Mouse (Mus musculus) kidney, postnatal 25 days (tissue): ENCODE data around the gene Gm7534.
"Not testable (repeated sequence)": the region's sequence is repeated elsewhere in the genome, so short reads cannot be mapped to it uniquely, and the experiment has no call there.

Experiments used
- DNase-seq, 2 experiments: peaks; one replicate each; pipeline ENCODE4 v3.0.0; 2021; ENCODE audit warnings: mixed read lengths in 2 of 2

The Gm7534 gene

GRCm38 (mm10) chr4:134203340-134203896 is 614 bp upstream of the Gm7534 start:
- no peak for DNase-seq

GRCm38 (mm10) chr4:134199371-134199770 is 3.4 kb downstream of the Gm7534 start:
- DNase-seq, result no peak

DNA sequence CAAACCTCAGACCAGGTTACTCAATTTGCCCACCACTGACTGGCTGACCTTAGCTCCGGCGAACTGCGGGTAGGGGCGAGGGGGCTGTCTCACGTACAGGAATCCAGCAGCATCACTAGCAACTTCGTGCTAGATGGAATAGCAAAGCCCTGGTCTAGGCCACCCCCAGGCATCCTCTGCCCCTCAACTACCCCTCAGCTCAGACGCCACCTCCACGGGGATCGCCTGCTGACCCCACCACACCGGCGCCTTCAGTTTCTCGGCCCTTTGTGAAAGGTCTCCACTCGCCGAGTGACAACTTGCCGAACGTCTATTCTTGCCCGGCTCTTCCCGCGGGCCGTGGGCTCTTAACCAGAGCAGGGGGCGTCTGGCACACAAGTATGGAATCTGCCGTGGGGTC is 16.5 kb downstream of the Gm7534 start:
- no peak for DNase-seq

- no peak for DNase-seq
Observed at GRCm38 (mm10) chr4:134185569-134185968, 17.2 kb downstream of the Gm7534 start.

DNA sequence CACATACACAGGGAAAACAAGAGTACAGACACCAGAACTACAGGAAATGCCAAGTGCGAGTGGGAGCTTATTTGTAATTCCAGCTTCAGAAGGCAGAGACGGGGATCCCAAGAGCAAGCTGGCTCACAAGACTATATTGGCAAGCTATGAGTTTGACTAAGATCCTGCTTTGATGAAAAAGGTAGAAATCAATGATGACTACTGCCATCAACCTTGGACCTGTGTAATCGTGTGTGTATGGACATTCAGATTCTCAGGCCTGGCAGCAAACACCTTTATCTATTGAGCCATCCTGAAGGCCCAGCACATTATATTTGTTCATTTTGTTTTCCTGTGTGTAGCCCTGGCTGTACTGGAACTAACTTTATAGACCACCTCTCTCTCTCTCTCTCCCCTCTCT is 19.1 kb downstream of the Gm7534 start:
- no peak for DNase-seq

DNA sequence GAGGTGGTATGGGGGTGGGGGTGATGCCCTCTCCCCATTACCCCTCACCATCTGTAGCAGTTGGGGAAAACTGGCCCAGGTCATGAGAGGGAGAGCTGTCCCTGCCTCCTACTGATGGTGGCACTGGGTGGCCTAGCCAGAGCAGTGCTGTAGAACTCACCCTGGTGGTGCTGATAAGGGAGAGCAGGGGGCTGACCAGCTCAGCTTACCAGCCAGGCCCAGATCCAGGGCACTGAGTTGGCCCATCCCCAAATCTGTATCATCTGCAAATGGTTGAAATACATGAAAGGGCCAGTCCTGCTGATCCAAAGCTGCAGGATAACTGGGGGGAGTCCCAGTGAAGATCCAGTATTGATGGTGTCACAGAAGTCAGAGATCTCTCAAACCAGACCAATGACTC is 21.0 kb downstream of the Gm7534 start:
- DNase-seq, result no peak

- no peak for DNase-seq
Observed at GRCm38 (mm10) chr4:134181112-134181511, 21.7 kb downstream of the Gm7534 start.

DNA sequence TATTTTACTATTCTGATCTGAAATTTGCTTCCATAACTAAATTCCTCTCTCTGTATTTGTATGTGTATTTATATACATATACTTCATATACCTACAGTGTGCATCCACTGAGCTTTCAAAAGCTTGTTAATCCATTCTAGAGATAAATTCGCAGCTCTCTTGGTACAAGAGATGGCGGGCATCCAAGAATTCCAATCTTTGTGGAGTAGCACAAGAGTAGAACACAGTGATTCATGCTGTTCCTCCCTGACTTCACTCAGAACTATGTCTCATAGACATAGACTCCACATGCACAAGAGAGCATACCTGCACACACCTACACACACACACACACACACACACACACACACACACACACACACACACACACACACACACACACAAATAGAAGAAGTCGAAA is 30.4 kb downstream of the Gm7534 start:
- DNase-seq, result no peak

DNA sequence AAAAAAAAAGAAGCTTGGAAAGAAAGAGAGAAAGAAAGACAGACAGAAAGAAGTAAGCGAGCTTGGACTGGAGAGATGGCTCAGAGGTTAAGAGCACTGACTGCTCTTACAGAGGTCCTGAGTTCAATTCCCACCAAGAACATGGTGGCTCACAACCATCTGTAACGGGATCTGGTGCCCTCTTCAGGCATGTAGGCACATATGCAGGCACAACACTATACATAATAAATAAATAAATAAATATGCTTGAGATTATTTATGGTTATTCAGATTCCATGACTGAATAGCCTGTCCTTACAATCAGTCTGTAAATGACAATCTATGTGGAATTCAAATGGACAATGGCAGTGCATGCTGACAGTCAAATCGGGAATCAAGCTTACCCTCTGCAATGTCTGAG is 35.9 kb downstream of the Gm7534 start:
- no peak for DNase-seq

DNA sequence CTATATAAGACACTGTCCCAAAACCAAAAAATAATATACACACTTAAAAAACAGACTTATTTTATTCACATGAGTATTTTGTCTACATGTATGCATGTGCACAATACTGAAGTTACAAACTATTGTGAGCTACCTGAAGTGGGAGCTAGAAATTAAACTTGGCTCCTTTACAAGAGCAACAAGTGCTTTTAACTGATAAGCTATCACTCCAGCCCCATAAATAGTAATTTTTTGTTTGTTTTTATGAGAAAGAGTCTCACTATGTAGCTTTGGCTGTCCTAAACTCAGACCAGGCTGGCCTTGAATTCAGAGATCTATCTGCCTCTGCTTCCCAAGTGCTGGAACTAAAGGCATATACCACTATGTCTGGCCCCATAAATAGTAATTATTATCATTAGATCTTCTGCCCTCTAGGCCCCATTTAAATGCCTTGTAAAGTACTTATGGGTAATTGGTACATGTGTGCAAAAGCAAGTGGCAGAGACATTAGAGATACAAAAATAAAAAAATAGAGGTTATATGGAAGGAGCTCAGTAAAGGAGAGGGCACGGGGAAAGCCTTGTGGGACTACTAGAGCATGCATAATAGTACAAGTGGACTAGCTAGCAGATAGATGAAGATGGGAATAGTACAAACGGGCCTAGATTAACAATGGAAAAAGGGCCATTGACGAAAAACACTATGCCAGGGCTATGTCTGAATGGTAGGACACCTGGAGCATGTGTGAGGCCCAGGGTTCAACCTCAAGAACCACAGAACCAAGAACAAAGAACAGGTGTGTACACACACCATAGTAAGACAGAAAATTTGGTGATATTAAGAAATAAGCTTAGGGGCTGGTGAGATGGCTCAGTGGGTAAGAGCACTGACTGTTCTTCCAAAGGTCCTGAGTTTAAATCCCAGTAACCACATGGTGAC is 37.0 kb downstream of the Gm7534 start:
- no peak for DNase-seq

GRCm38 (mm10) chr4:134165024-134165423 is 37.8 kb downstream of the Gm7534 start:
- DNase-seq, result no peak

DNA sequence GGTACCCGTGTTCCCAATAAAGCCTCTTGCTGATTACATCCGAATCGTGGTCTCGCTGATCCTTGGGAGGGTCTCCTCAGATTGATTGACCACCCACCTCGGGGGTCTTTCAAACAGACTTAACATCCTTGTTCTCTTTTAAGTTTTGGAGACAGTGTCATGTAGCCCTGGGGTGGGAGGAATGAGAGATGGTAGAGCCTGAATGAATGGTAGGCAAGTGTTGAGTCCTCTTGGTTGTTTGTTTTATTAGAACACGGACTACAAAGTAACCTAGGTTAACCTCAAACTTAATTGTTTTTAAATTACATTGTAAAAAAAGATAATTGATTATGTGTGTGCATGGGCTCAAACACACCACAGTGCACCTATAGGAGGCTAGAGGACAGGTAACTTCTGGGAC is 38.2 kb downstream of the Gm7534 start:
- DNase-seq, result no peak

DNA sequence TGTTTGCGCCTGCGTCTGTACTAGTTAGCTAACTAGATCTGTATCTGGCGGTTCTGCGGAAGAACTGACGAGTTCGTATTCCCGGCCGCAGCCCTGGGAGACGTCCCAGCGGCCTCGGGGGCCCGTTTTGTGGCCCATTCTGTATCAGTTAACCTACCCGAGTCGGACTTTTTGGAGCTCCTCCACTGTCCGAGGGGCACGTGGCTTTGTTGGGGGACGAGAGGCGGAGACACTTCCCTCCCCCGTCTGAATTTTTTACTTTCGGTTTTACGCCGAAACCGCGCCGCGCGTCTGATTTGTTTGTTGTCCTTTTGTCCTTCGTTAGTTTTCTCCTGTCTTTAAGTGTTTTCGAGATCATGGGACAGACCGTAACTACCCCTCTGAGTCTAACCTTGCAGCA is 42.7 kb downstream of the Gm7534 start:
- peak; percentile 46 to 73 for DNase-seq

DNA sequence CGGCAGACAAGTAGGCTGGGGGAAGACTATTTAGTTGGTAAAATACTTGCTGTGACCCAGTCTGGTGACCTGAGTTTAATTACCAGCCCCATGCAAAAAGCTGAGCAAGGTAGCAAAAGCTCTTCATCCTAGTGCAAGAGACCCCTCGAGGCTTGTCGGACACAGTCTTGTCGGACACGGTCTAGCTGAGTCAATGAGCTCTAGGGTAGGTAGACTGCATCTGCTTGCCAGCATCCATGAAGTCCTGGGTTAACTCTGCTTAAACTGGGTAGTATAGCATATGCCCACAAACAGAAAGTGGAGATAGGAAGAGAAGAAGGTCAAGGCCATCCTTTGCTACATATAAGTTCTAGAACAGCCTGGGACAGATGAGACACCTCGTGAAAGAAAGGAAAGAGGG is 44.0 kb downstream of the Gm7534 start:
- DNase-seq, result no peak

GRCm38 (mm10) chr4:134157558-134157957 is 45.2 kb downstream of the Gm7534 start:
- no peak for DNase-seq

- no peak for DNase-seq
Observed at GRCm38 (mm10) chr4:134156744-134157143, 46.1 kb downstream of the Gm7534 start.

DNA sequence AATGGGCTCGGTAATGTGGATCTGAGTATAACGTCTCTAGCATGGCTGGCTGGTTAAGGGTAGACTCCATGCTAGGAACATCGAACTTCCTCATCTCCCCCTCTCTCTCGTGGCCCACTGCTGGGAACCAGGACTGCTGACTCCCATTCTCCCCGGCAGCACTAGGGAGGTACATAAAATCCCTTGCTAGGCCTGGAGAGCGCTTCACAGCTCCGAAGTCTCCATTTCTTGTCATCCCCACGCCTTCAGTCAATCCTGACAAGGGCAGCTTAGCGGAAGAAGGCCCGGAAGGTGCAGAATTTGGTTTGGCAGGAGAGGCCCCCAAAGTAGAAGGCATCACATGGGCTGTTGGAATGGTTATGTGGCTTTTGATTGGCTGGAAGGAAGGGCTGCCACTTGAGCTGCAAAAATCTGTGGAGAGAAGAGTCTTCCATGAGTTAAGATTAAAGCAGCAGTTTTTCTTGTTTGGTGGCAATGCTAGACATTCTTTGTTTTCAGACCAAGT is 46.8 kb downstream of the Gm7534 start:
- DNase-seq, result no peak

DNA sequence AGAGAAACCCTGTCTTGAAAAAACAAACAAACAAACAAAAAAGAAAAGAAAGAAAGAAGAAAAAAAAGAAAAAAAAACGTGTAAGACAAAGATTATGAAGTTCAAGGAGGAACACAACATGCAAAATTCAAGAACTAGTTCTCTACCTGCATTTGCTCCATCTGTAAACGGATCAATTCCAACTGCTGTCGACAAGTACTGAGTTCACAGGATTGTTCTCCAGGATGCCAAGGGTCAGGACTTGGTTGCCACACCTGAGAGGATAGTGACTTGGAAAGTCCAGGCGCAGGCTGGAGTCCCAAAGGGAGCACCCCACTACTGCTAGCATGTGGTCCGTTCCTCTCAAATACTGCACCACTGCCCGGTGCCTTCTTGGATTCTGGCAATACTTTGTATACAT is 47.3 kb downstream of the Gm7534 start:
- DNase-seq, result no peak

DNA sequence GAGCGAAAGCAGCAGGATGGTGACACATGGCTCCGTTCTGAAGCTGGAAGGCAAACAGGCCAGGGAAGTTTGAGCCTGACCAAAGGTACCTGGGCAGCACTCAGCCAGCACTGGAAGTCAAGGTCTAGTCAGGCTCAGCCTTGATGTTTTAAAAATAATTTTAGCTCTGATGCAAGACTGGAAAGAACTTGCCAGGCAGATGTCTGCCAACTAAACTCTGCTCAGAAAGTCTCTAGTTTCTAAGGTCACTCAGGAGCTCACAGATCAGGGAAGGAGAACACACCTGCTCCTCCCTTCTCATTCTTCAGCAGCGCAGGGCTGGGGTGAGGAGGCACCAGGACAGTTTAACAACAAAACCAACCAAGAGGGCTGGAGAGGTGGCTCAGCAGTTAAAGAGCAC is 48.5 kb downstream of the Gm7534 start:
- DNase-seq, result peak; percentile 36 to 78

GRCm38 (mm10) chr4:134153656-134154055 is 49.1 kb downstream of the Gm7534 start:
- DNase-seq, result peak in 1 of 2 experiments; percentile 49

DNA sequence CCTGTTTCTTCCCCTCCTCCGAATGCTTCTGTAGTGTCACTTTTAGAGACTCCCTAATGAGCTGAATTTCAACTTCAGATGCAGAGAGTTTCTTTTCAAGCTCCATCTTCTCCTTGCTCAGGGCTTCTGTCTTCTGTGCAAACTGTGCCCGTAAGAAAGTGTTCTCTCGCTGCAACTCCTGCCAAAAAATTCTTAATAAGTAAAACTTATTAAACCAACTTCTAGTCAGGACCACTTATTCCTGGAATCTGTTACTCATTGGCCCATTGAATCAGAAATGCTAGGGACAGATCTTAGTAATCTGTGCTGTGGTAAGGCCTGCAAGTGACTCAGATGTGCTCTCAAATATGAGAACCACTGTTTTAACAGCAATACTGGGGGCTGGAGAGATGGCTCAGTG is 50.7 kb downstream of the Gm7534 start:
- no peak for DNase-seq

DNA sequence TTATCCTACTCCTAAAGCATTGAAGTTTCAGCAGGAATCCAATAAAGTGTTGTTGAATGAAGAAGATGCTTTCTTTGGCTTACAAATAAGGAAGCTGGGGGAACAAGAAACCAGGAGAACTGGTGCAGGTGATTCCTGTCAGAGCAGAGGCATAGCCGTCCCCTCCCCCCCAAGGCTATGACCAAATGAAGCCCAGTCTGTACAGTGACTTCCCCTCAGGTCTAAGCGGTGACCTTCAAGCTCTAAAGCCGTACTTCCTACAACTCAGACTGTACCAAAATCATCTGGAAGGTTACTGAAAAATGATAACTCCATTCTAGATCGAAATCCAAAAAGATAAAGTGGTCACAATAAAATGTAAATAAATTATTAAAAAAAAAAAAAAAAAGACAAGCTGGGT is 53.4 kb downstream of the Gm7534 start:
- no peak for DNase-seq

GRCm38 (mm10) chr4:134144297-134144696 is 58.5 kb downstream of the Gm7534 start:
- not testable (repeated sequence) for DNase-seq
